Mouse (Mus musculus): ENCODE results near the gene C1qa. TPM values are rescaled to one million over a fixed set of nuclear protein-coding genes. Genes with fewer than 3 reads are reported as not detected.

The C1qa gene
- 1 to 10 TPM; 1.1 to 1.9 TPM for total RNA-seq (2023)

DNA sequence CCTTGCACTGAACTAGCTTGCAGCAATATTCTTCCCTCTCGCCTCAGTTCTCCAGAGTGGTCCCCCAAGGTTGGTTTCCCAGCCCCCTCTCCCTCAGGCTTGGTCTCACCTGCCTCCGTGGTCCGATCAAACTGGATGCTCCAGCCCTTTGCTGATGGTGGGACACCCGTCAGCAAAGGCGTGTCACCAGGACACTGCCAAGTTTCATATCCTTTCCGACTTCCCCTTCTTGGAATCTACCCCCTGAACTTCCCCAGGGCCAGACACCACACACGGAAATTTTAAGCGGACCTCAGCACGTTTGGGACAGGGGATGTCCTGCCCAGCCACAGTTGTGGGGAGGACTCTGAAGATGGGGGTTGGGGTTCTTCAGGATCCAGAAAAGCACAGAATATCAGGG, at the start of gene C1qa:
TSS of gene C1qa (minus strand) at position 167 of the 400 bp plus-strand sequence.

DNA sequence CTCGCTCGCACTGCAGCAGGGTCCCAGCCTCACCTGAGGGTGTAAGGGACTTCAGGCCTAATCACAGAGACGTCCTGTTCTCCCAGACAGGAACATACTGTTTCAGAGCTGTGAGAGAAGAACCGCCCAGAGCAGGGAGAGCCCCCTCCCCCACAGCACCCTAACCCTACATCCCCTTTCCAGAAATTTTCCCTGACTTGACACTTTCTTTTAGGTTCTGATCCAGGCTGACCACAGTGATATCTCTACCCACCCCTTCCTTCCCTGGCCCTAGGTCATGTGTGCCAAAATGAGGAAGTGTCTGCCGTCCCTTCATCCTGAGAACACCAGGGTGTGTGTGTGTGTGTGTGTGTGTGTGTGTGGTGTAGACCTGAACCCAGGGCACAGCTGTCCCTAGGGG, 5.8 kb downstream of the C1qa start, which contains the start of gene C1qc:
TSS of gene C1qc (minus strand) at position 255 of the 400 bp plus-strand sequence.

DNA sequence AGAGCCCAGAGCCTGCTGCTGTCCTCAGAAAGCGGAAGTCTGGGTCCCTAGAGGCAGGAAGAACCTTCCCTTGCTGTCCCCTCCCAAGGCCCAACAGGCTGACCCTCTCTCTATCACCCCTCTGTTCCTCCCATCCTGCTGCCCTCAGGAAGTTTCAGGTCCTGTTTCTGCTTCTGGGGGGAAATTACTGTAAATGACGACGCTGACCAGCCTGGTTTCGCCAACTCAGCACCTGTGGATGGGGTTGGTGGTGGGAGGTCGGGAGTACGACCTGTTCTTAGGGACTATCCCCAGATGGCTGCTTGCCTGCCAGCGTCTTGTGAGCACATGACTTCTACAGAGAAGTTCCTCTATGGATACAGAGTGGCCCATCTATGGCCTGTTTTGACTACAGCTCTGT, 12.5 kb downstream of the C1qa start, which contains the start of gene C1qb:
TSS of gene C1qb (minus strand) at position 87 of the 400 bp plus-strand sequence.

Other genes starting within 250 kb of the C1qa start
- under 1 TPM; 0.07 to 0.13 TPM for gene Ephb2, start 62.8 kb downstream of the C1qa start, total RNA-seq (2023)
- gene C1qb, start 12.6 kb downstream of the C1qa start, total RNA-seq (2023) = 1 to 10 TPM; 1.8 to 2.3 TPM
- gene C1qc, start 5.7 kb downstream of the C1qa start, total RNA-seq (2023) = 1 to 10 TPM in 1 of 2 experiments, under 1 TPM in 1; 0.68 to 2.0 TPM
- not detected for gene Epha8, start 58.0 kb upstream of the C1qa start, total RNA-seq (2023)
- gene Zbtb40, start 150.0 kb upstream of the C1qa start, total RNA-seq (2023) = 1 to 10 TPM; 6.7 to 7.6 TPM

Data from neutrophil, adult 83 days (primary cell).